Mouse (Mus musculus) limb, embryonic 12.5 days (tissue): ENCODE results near the gene Slc12a5. TPM values are rescaled to one million over a fixed set of nuclear protein-coding genes. Genes with fewer than 3 reads are reported as not detected.
A peak's percentile ranks its signal among the peaks of the same experiment; 100 is the strongest.

Experiments used
- ATAC-seq: fragments of 200-750 bp; cut with Nextera tagmentation; 2 replicates; pipeline ENCODE4 v1.8.0; 2017; ENCODE audit warnings: low read depth, moderate TSS enrichment; ENCODE audit not compliant: insufficient number of reproducible peaks, insufficient read depth, low FRiP score, low TSS enrichment
- H3K27ac ChIP-seq: fragments of 300-500 bp; sonication (generic); 2 replicates; pipeline ENCODE4 v1.5.1; 2016; ENCODE audit warnings: mild to moderate bottlenecking, moderate library complexity
- H3K27me3 ChIP-seq: fragments of 300-500 bp; sonication (generic); 2 replicates; pipeline ENCODE4 v1.6.1; 2016; ENCODE audit warnings: mild to moderate bottlenecking, moderate library complexity
- H3K36me3 ChIP-seq: fragments of 300-500 bp; sonication (generic); 2 replicates; pipeline ENCODE4 v1.6.1; 2016; ENCODE audit warnings: mild to moderate bottlenecking, moderate library complexity
- H3K4me1 ChIP-seq: fragments of 300-500 bp; sonication (generic); replicated peaks from 2 replicates; pipeline ENCODE4 v1.6.1; 2016
- H3K4me2 ChIP-seq: fragments of 300-500 bp; sonication (generic); 2 replicates; pipeline ENCODE4 v1.6.1; 2016; ENCODE audit warnings: mild to moderate bottlenecking, moderate library complexity
- H3K4me3 ChIP-seq: fragments of 300-500 bp; sonication (generic); replicated peaks from 2 replicates; pipeline ENCODE4 v1.5.1; 2016; ENCODE audit warnings: mild to moderate bottlenecking
- H3K9ac ChIP-seq: fragments of 300-500 bp; sonication (generic); replicated peaks from 2 replicates; pipeline ENCODE4 v1.6.1; 2016; ENCODE audit warnings: mild to moderate bottlenecking, moderate library complexity
- H3K9me3 ChIP-seq: fragments of 300-500 bp; sonication (generic); 2 replicates; pipeline ENCODE4 v1.6.1; 2016; ENCODE audit warnings: mild to moderate bottlenecking, moderate library complexity
- WGBS: fragments of 180-500 bp; shearing (Covaris S2); methylation state at CpG from one replicate; pipeline ENCODE4 v1.1.7; 2016; 5-methylcytosine and 5-hydroxymethylcytosine counted together
- polyA plus RNA-seq: library from polyadenylated mRNA; unstranded; fragments of >200 nt; fragmentation: Nextera tagmentation; extraction: Ambion mirVana; gene quantifications from 2 replicates; pipeline ENCODE4 v1.2.1, GENCODE M21; 2016

Gene Slc12a5
- polyA plus RNA-seq, 1 experiment from 2014 or later: 1.6 TPM

DNA sequence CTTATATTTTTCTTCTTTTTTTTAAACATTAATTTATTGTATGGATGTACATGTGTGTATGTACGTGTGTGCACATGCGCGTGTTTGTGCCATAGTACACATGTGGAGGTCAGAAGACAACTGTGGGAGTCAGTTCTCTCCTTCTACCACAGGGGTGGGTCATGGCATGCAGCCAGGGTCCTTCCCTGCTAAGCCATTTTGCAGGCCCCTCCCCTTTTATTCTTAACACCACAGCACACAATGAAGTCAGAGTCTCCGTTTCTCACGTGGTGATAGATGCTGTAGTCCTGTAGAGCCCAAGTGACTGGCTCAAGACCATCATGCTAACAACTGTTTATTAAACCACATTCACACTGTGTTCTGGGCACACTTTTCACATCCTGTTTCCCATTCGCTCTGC is 25.4 kb downstream of the Slc12a5 start:
- Histone ChIP-seq H3K4me1 (no peaks in the 10 kb centered on the region), H3K36me3 (no peaks in the 10 kb centered on the region), H3K27me3 (peaks cover 17% of the 10 kb centered on the region), H3K9ac (no peak overlapping the region), H3K9me3 (no peaks in the 10 kb centered on the region), H3K4me3 (no peak overlapping the region), H3K4me2 (no peak overlapping the region), H3K27ac (no peak overlapping the region)
- WGBS: 81% methylated on average over 6 of the region's 6 CpGs
- no peak for ATAC-seq

DNA sequence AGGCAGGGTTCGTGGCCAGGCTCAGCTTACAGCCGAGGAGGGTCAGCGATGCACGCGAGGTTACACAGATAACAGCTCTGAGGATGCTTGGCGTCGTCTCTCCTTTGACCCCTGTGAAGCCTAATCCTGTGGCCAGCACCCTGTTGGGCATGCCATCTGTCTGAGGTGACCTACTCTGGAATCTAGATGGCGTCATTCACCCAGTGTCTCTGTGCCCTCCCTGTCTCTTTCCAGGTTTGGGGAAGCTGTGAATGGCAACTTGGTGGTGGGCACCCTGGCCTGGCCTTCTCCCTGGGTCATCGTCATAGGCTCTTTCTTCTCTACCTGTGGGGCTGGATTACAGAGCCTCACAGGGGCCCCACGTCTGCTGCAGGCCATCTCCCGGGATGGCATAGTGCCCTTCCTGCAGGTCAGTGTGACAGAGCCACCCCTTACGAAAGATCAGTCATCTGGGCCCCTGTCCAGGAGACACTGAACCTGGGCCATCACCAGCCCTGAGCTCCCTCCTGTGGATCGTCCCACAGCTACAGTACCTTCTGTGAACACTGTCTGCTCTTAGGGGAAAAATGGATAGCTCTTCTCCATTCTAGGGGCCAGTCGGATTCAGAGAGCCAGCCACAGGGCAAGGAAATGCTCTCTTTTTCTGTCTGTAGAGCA is 25.9 kb downstream of the Slc12a5 start:
- no peaks in the 10 kb centered on the region for H3K36me3 ChIP-seq
- H3K4me2 ChIP-seq: no peak overlapping the region
- peaks cover 17% of the 10 kb centered on the region for H3K27me3 ChIP-seq
- H3K4me3 ChIP-seq: no peak overlapping the region
- WGBS: 73% methylated on average over 14 of the region's 14 CpGs
- no peak overlapping the region for H3K9ac ChIP-seq
- no peak for ATAC-seq
- H3K27ac ChIP-seq: no peak overlapping the region
- H3K4me1 ChIP-seq: no peaks in the 10 kb centered on the region
- no peaks in the 10 kb centered on the region for H3K9me3 ChIP-seq

DNA sequence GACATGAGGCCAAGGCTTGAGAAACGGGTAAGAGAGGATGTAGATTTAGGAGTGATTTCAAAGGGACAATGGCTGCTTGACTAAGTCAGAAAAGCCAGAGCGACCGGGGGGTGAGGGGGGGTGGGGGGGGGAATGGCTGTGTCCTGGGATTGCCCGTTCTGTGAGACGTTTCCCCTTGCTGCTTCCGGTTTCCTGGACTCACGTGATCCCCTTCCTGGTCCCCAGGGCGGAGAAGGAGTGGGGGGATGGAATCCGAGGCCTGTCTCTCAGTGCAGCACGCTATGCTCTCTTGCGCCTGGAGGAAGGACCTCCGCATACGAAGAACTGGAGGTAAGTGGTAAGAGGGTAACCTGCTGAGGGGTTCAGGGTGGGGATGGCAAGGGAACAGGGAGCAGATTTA is 28.2 kb downstream of the Slc12a5 start:
- Histone ChIP-seq H3K36me3 (no peaks in the 10 kb centered on the region), H3K4me2 (no peak overlapping the region), H3K27me3 (peaks cover 27% of the 10 kb centered on the region), H3K9me3 (no peaks in the 10 kb centered on the region), H3K4me3 (no peak overlapping the region), H3K27ac (no peak overlapping the region), H3K4me1 (no peaks in the 10 kb centered on the region), H3K9ac (no peak overlapping the region)
- WGBS: 65% methylated on average over 13 of the region's 13 CpGs
- ATAC-seq: no peak

GRCm38 (mm10) chr2:164991111-164991510 is 30.5 kb downstream of the Slc12a5 start:
- peaks cover 51% of the 10 kb centered on the region for H3K27me3 ChIP-seq
- H3K9me3 ChIP-seq: no peaks in the 10 kb centered on the region
- 78% methylated on average over 3 of the region's 3 CpGs for WGBS
- no peak for ATAC-seq
- no peak overlapping the region for H3K27ac ChIP-seq
- no peaks in the 10 kb centered on the region for H3K36me3 ChIP-seq
- no peaks in the 10 kb centered on the region for H3K4me1 ChIP-seq
- no peak overlapping the region for H3K4me3 ChIP-seq
- no peak overlapping the region for H3K9ac ChIP-seq
- no peak overlapping the region for H3K4me2 ChIP-seq

- Histone ChIP-seq H3K27me3 (peaks cover 52% of the 10 kb centered on the region), H3K9me3 (no peaks in the 10 kb centered on the region), H3K4me1 (no peaks in the 10 kb centered on the region), H3K36me3 (no peaks in the 10 kb centered on the region), H3K4me2 (no peak overlapping the region), H3K4me3 (no peak overlapping the region), H3K9ac (no peak overlapping the region), H3K27ac (no peak overlapping the region)
- 44% methylated on average over 10 of the region's 10 CpGs for WGBS
- no peak for ATAC-seq
These were observed 31.2 kb downstream of the Slc12a5 start for GRCm38 (mm10) chr2:164991808-164992207.

GRCm38 (mm10) chr2:164994156-164994555 is 33.6 kb downstream of the Slc12a5 start:
- no peak overlapping the region for H3K4me2 ChIP-seq
- no peaks in the 10 kb centered on the region for H3K9me3 ChIP-seq
- no peak overlapping the region for H3K4me3 ChIP-seq
- H3K27me3 ChIP-seq: peaks cover 71% of the 10 kb centered on the region
- no peak for ATAC-seq
- H3K4me1 ChIP-seq: peaks cover 20% of the 10 kb centered on the region
- H3K9ac ChIP-seq: no peak overlapping the region
- H3K36me3 ChIP-seq: peaks cover 5% of the 10 kb centered on the region
- WGBS: 85% methylated on average over 11 of the region's 11 CpGs
- H3K27ac ChIP-seq: no peak overlapping the region

- H3K4me2 ChIP-seq: no peak overlapping the region
- peaks cover 20% of the 10 kb centered on the region for H3K4me1 ChIP-seq
- peaks cover 78% of the 10 kb centered on the region for H3K27me3 ChIP-seq
- H3K9ac ChIP-seq: no peak overlapping the region
- H3K4me3 ChIP-seq: no peak overlapping the region
- peaks cover 12% of the 10 kb centered on the region for H3K36me3 ChIP-seq
- no peaks in the 10 kb centered on the region for H3K9me3 ChIP-seq
- WGBS: 54% methylated on average over 21 of the region's 21 CpGs
- H3K27ac ChIP-seq: no peak overlapping the region
- no peak for ATAC-seq
These were observed 34.2 kb downstream of the Slc12a5 start for GRCm38 (mm10) chr2:164994659-164995428.

DNA sequence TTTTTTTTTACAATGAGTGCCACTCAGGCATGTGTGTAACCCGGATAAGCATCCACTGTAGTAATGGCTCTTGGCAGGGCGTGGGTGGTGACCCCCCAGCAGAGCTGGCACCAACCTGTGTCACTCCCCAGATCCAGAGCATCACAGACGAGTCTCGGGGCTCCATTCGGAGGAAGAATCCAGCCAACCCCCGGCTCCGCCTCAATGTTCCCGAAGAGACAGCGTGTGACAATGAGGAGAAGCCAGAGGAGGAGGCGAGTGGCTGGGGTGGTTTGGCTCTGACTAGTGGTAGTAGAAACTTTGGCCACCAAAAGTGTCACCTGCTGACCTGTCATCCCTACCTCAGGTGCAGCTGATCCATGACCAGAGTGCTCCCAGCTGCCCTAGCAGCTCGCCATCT is 35.4 kb downstream of the Slc12a5 start:
- H3K9ac ChIP-seq: no peak overlapping the region
- no peak overlapping the region for H3K27ac ChIP-seq
- WGBS: 66% methylated on average over 11 of the region's 11 CpGs
- peaks cover 89% of the 10 kb centered on the region for H3K27me3 ChIP-seq
- H3K4me3 ChIP-seq: no peak overlapping the region
- peaks cover 20% of the 10 kb centered on the region for H3K4me1 ChIP-seq
- peaks cover 24% of the 10 kb centered on the region for H3K36me3 ChIP-seq
- H3K4me2 ChIP-seq: no peak overlapping the region
- no peaks in the 10 kb centered on the region for H3K9me3 ChIP-seq
- ATAC-seq: no peak

GRCm38 (mm10) chr2:164996848-164997720 is 36.5 kb downstream of the Slc12a5 start:
- no peak for ATAC-seq
- WGBS: 11% methylated on average over 46 of the region's 49 CpGs
- H3K4me3 ChIP-seq: peak overlapping the region; percentile 39
- H3K4me2 ChIP-seq: peak overlapping the region; percentile 60
- H3K9me3 ChIP-seq: no peaks in the 10 kb centered on the region
- H3K36me3 ChIP-seq: peaks cover 35% of the 10 kb centered on the region
- peak overlapping the region; percentile 45 for H3K9ac ChIP-seq
- H3K4me1 ChIP-seq: peaks cover 20% of the 10 kb centered on the region
- H3K27me3 ChIP-seq: peaks cover 86% of the 10 kb centered on the region
- H3K27ac ChIP-seq: no peak overlapping the region

DNA sequence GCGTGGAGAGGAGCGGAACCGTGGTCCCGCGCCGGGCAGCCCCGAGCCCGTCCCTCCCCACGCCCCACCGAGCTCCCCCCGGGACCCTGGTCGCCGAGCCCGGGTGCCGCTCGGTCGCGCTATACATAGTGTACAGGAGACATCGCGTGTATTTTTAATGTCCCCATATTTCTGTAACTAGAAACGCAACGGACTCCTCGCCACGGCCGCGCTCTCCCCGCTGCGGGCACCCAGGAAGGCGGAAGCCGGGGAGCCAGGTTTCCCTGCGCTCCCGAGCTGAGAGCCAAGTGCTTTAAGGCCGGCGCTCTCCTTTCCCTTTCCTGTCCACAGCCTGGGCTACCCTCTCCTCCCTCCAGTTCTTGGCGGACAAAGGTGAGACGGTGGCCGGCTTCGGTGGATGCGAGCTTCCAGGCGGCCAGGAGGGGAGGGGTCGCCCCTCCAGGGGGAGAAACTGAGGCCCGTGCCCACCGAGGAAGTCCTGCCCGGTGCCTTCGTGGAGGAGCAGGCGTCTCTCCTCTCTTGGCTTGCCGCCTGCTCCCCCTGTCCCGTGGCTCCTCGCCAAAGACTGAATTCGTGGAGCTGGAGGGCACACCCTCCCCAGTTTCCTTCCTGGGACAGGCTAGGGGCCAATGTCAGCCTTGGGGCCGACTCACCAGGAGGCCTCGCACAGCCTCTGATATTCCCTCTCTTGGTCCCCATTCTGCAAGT is 37.3 kb downstream of the Slc12a5 start:
- WGBS: 1% methylated on average over 48 of the region's 52 CpGs
- H3K27me3 ChIP-seq: peaks cover 80% of the 10 kb centered on the region
- ATAC-seq: no peak
- no peaks in the 10 kb centered on the region for H3K9me3 ChIP-seq
- H3K4me2 ChIP-seq: peak overlapping the region; percentile 60
- no peak overlapping the region for H3K27ac ChIP-seq
- H3K36me3 ChIP-seq: peaks cover 43% of the 10 kb centered on the region
- peaks cover 20% of the 10 kb centered on the region for H3K4me1 ChIP-seq
- peak overlapping the region; percentile 39 for H3K4me3 ChIP-seq
- peak overlapping the region; percentile 45 for H3K9ac ChIP-seq
